Mouse (Mus musculus) erythroblast, embryonic 14.5 days (primary cell): ENCODE results near the gene Tspan12.

Source experiments
- GATA1 ChIP-seq: IDR thresholded peaks from 2 replicates; pipeline ENCODE4 v1.6.1; 2012; ENCODE audit warnings: low read length, inconsistent platforms, mixed read lengths
- TAL1 ChIP-seq: IDR thresholded peaks from 3 replicates; pipeline ENCODE4 v1.6.1; 2012; ENCODE audit warnings: low read length, inconsistent platforms, mixed read lengths

DNA sequence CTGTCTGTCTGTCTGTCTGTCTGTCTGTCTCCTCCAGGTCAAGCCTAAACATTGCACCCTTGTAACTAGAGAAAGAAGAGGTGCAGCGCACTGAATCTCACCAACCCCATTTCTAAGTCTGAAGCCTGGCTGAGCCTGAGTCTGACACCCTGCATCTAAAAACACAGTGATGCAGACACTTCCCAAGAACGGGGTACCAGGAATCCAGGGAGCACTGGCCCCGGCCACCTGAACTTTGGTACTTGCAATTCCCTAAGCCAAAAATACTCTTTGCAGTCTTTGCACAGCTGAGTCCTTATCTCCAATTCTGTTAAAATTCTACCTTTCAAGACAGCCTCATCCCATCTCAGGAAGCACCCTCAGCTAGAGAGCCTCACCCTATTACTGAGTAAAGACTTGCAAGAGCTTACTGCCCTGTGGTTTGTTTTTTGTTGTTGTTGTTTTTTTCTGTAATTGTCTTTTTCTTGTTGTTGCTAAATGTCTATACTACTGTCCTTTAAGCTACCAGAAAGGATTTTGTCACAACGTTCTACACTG, 61.7 kb downstream of the Tspan12 start:
- TF ChIP-seq TAL1 (no peak), GATA1 (no peak)
